Mouse (Mus musculus) kidney, adult 2 months (tissue): ENCODE measurements at regions not wholly inside any gene's neighbourhood (a gene's known extent, or its start where the extent isn't known, plus 50 kb on each side); places are given as distances from the start of the nearest gene placed in this dataset.

ENCODE experiments used
- CTCF ChIP-seq: fragments of 200-500 bp; conservative IDR thresholded peaks from 2 replicates; pipeline ENCODE4 v1.5.1; 2011; ENCODE audit warnings: low read depth, mild to moderate bottlenecking, control low read depth, low read length, moderate library complexity, mixed read lengths; ENCODE audit not compliant: insufficient read depth, insufficient read length
- POLR2A ChIP-seq: fragments of 200-500 bp; IDR thresholded peaks from one replicate; pipeline ENCODE4 v1.6.1; 2011; ENCODE audit warnings: low read depth, low read length, control low read depth

DNA sequence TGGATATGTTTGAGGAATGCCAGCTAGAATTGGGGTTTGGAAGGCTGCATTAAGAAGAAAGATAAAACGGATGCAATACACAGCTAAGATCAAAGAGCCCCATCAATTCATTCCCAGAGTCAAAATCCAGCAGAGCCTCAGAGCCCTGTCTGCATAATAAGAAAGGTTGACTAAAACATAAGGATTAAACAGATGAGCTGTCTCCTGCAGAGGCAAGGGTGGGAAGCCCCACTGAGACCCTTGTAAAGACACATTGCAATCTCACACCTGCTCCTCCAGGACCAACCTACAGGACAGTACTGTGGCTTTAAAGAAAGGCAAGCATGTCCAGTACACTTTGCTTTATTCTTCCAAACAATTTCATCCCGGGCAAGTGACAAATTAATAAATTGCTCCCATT, 609.4 kb downstream of the Nedd1 start:
- TF ChIP-seq CTCF (no peak), POLR2A (no peak)
